Mouse (Mus musculus) adipocyte (in vitro differentiated cells): ENCODE results near the gene Wapl.

ENCODE experiments used
- DNase-seq: peaks from one replicate; pipeline ENCODE4 v3.0.0-alpha.2; 2016; ENCODE audit warnings: low spot score

The Wapl gene

GRCm38 (mm10) chr14:34773681-34774080, 100.0 kb downstream of the Wapl start:
- no peak for DNase-seq

- no peak for DNase-seq
Measured at GRCm38 (mm10) chr14:34774231-34774630, 100.5 kb downstream of the Wapl start.

GRCm38 (mm10) chr14:34776719-34777385, 103.1 kb downstream of the Wapl start:
- DNase-seq, result no peak

- peak; percentile 69 for DNase-seq
Measured at GRCm38 (mm10) chr14:34777810-34778209, 104.1 kb downstream of the Wapl start.

GRCm38 (mm10) chr14:34778760-34779159, 105.0 kb downstream of the Wapl start:
- DNase-seq, result no peak

- no peak for DNase-seq
Measured at GRCm38 (mm10) chr14:34793406-34794037, 119.8 kb downstream of the Wapl start.
